Mouse (Mus musculus) Patski (cell line): ENCODE data around the gene Otub1. TPM values are rescaled to one million over a fixed set of nuclear protein-coding genes. Genes with fewer than 3 reads are reported as not detected.

ENCODE experiments used
- ATAC-seq: fragments of 100-300 bp; one replicate; pipeline ENCODE4 v1.8.0; 2021
- CTCF ChIA-PET: fragments of 350-600 bp; sonication (Branson Sonifier 250); formaldehyde crosslinking; loops from one replicate; lab custom pipeline; 2022; ENCODE audit warnings: inconsistent platforms; lab: Charles Lee
- POLR2A ChIA-PET: fragments of 350-600 bp; sonication (Branson Sonifier 250); formaldehyde crosslinking; loops from one replicate; lab custom pipeline; 2022; ENCODE audit warnings: antibody characterized with exemption, inconsistent platforms; lab: Charles Lee
- DNase-seq: peaks from one replicate; pipeline ENCODE4 v3.0.0-alpha.2; 2011; ENCODE audit warnings: low read depth, low spot score
- H3K27me3 ChIP-seq: fragments of 371-371 bp; one replicate; pipeline ENCODE4 v1.5.1; 2021
- CTCF ChIP-seq: fragments of 100-300 bp; IDR thresholded peaks from one replicate; pipeline ENCODE4 v1.5.1; 2021
- in situ Hi-C: fragments of 300-500 bp; cut with MboI; formaldehyde crosslinking; loops from 3 replicates; pipeline ENCODE4 v1.11.1; 2018; ENCODE audit warnings: low pct_unique_long_range_greater_than_20kb, mixed read lengths
- polyA plus RNA-seq: library from polyadenylated mRNA; unstranded; gene quantifications from one replicate; pipeline ENCODE4 v1.2.3, GENCODE M21; 2021

Otub1 gene
- polyA plus RNA-seq, 1 experiment from 2014 or later: 166 TPM

GRCm38 (mm10) chr19:7157734-7158133 lies 48.4 kb downstream of the Otub1 start:
- in situ Hi-C loops: no loop called here
- DNase-seq (no peak), ATAC-seq (no peak)
- H3K27me3 ChIP-seq: no peaks in the 10 kb centered on the region
- ChIA-PET CTCF (interaction anchor here (1.6 kb wide), 1 partner anchor 13 kb away, joined by 3 read pairs; no protein-coding TSS in a partner anchor), POLR2A (interaction anchor here (1.2 to 1.7 kb wide), 2 partner anchors 9 to 11 kb away, joined by 3 to 5 read pairs; no protein-coding TSS in a partner anchor)
- TF ChIP-seq CTCF: no peak

- ATAC-seq (no peak), DNase-seq (no peak)
- no peak for TF ChIP-seq CTCF
- in situ Hi-C loops: no loop called here
- ChIA-PET POLR2A (interaction anchor here (0.7 to 1.3 kb wide), 2 partner anchors 23 to 50 kb away, joined by 3 read pairs; no protein-coding TSS in a partner anchor), CTCF (no interaction called here)
- H3K27me3 ChIP-seq: no peaks in the 10 kb centered on the region
These were observed 50.9 kb downstream of the Otub1 start for GRCm38 (mm10) chr19:7155196-7155595.

GRCm38 (mm10) chr19:7153232-7153631 lies 52.9 kb downstream of the Otub1 start:
- H3K27me3 ChIP-seq: no peaks in the 10 kb centered on the region
- no peak for TF ChIP-seq CTCF
- ChIA-PET CTCF (interaction anchor here (1.0 kb wide), 1 partner anchor 14 kb away, joined by 4 read pairs; no protein-coding TSS in a partner anchor), POLR2A (interaction anchor here (0.6 kb wide), 1 partner anchor 36 kb away, joined by 3 read pairs; no protein-coding TSS in a partner anchor)
- in situ Hi-C loops: no loop called here
- ATAC-seq (no peak), DNase-seq (no peak)

- DNase-seq: no peak
- TF ChIP-seq CTCF: no peak
- no peak for ATAC-seq
- ChIA-PET CTCF (interaction anchor here (0.9 kb wide), 1 partner anchor 86 kb away, joined by 3 read pairs; no protein-coding TSS in a partner anchor), POLR2A (no interaction called here)
- no peaks in the 10 kb centered on the region for H3K27me3 ChIP-seq
- in situ Hi-C loops: no loop called here
These were observed 54.0 kb downstream of the Otub1 start for GRCm38 (mm10) chr19:7151927-7152653.

GRCm38 (mm10) chr19:7151300-7151926 lies 54.7 kb downstream of the Otub1 start:
- POLR2A ChIA-PET: interaction anchor here (0.5 kb wide), 1 partner anchor 1444 kb away, joined by 3 read pairs; no protein-coding TSS in a partner anchor
- DNase-seq (no peak), ATAC-seq (no peak)
- no peaks in the 10 kb centered on the region for H3K27me3 ChIP-seq
- CTCF ChIA-PET: interaction anchor here (0.9 kb wide), 1 partner anchor 85 kb away, joined by 3 read pairs; no protein-coding TSS in a partner anchor
- in situ Hi-C loops: no loop called here
- no peak for TF ChIP-seq CTCF

- POLR2A ChIA-PET: interaction anchor here (0.8 to 1.3 kb wide), 2 partner anchors 8 to 11 kb away, joined by 3 read pairs; no protein-coding TSS in a partner anchor
- TF ChIP-seq CTCF: no peak
- in situ Hi-C loops: no loop called here
- no peaks in the 10 kb centered on the region for H3K27me3 ChIP-seq
- ATAC-seq (no peak), DNase-seq (no peak)
- CTCF ChIA-PET: no interaction called here
These were observed 56.9 kb downstream of the Otub1 start for GRCm38 (mm10) chr19:7149158-7149685.

- TF ChIP-seq CTCF: no peak
- ChIA-PET CTCF (no interaction called here), POLR2A (interaction anchor here (0.8 to 1.3 kb wide), 3 partner anchors 8 to 12 kb away, joined by 3 read pairs; no protein-coding TSS in a partner anchor)
- H3K27me3 ChIP-seq: no peaks in the 10 kb centered on the region
- ATAC-seq (no peak), DNase-seq (no peak)
- in situ Hi-C loops: no loop called here
These were observed 57.5 kb downstream of the Otub1 start for GRCm38 (mm10) chr19:7148541-7149085.

Other genes with a start within 250 kb of the Otub1 start
- gene Ppp1r14b, start 231.3 kb downstream of the Otub1 start, polyA plus RNA-seq: 267 TPM
- 59.6 TPM for gene Plcb3, start 229.8 kb downstream of the Otub1 start, polyA plus RNA-seq
- 167 TPM for gene Fkbp2, start 225.8 kb downstream of the Otub1 start, polyA plus RNA-seq
- gene Vegfb, start 218.7 kb downstream of the Otub1 start, polyA plus RNA-seq: 87.1 TPM
- 26.0 TPM for gene Dnajc4, start 213.7 kb downstream of the Otub1 start, polyA plus RNA-seq
- gene Nudt22, start 210.2 kb downstream of the Otub1 start, polyA plus RNA-seq: 60.5 TPM
- gene Trpt1, start 210.2 kb downstream of the Otub1 start, polyA plus RNA-seq: 20.7 TPM
- 0.22 TPM for gene Fermt3, start 186.8 kb downstream of the Otub1 start, polyA plus RNA-seq
- 301 TPM for gene Stip1, start 166.3 kb downstream of the Otub1 start, polyA plus RNA-seq
- 33.9 TPM for gene Macrod1, start 149.5 kb downstream of the Otub1 start, polyA plus RNA-seq
- 12.6 TPM for gene Flrt1, start 100.6 kb downstream of the Otub1 start, polyA plus RNA-seq
- gene Cox8a, start 11.3 kb upstream of the Otub1 start, polyA plus RNA-seq: 1,740 TPM
- 60.8 TPM for gene Naa40, start 34.9 kb upstream of the Otub1 start, polyA plus RNA-seq
- gene Rcor2, start 61.0 kb upstream of the Otub1 start, polyA plus RNA-seq: 7.6 TPM
- 76.9 TPM for gene Mark2, start 135.5 kb upstream of the Otub1 start, polyA plus RNA-seq
- gene Spindoc, start 176.7 kb upstream of the Otub1 start, polyA plus RNA-seq: 32.7 TPM
- 45.1 TPM for gene 2700081O15Rik, start 211.3 kb upstream of the Otub1 start, polyA plus RNA-seq